Mouse (Mus musculus) brain, embryonic 14.5 days (tissue): ENCODE results near the gene Dnmt3a. TPM values are rescaled to one million over a fixed set of nuclear protein-coding genes. Genes with fewer than 3 reads are reported as not detected.
A peak's percentile ranks its signal among the peaks of the same experiment; 100 is the strongest.

Experiments used
- DNase-seq: peaks from one replicate; pipeline ENCODE4 v3.0.0-alpha.2; 2011; ENCODE audit warnings: low read depth
- CTCF ChIP-seq: fragments of 200-500 bp; IDR thresholded peaks from 2 replicates; pipeline ENCODE4 v1.5.1; 2012; ENCODE audit warnings: inconsistent platforms, mild to moderate bottlenecking, moderate library complexity, borderline replicate concordance; ENCODE audit not compliant: insufficient read depth, insufficient read length; ENCODE audit errors: extremely low read depth
- POLR2A ChIP-seq: fragments of 200-500 bp; IDR thresholded peaks from 2 replicates; pipeline ENCODE4 v1.6.1; 2012; ENCODE audit warnings: mild to moderate bottlenecking, inconsistent platforms, borderline replicate concordance; ENCODE audit not compliant: poor library complexity, insufficient read depth, insufficient read length, severe bottlenecking; ENCODE audit errors: extremely low read depth
- polyA plus RNA-seq: library from polyadenylated mRNA; depleted of rRNA; stranded (reverse); fragments of >200 nt; gene quantifications from 2 replicates; pipeline ENCODE4 v1.2.3, GENCODE M21; 2012

The Dnmt3a gene
- polyA plus RNA-seq, 1 experiment: 54.8 TPM

- TF ChIP-seq POLR2A (no peak), CTCF (no peak)
- DNase-seq: peak; percentile 91
Measured at GRCm38 (mm10) chr12:3866654-3867370, 61.0 kb downstream of the Dnmt3a start.

DNA sequence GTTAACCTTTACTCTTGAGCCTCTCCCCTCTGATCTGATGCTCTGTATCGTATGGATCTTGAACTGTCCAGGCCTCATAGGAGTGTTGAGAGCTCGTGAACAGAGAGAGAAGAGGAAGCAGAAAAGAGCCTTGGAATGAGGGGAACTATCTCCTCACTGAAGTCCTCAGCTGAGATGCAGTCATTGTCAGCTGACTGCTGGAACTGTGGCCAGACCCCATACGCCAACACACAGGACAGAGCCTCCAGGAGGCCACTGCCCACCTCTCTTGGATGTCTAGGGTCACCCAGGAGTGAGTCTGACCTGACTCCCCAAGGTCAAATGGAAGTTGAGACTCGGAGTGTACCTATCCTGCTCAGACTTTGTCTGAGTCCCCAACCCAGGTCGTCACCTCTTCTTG, 62.3 kb downstream of the Dnmt3a start:
- TF ChIP-seq POLR2A (no peak), CTCF (no peak)
- no peak for DNase-seq

DNA sequence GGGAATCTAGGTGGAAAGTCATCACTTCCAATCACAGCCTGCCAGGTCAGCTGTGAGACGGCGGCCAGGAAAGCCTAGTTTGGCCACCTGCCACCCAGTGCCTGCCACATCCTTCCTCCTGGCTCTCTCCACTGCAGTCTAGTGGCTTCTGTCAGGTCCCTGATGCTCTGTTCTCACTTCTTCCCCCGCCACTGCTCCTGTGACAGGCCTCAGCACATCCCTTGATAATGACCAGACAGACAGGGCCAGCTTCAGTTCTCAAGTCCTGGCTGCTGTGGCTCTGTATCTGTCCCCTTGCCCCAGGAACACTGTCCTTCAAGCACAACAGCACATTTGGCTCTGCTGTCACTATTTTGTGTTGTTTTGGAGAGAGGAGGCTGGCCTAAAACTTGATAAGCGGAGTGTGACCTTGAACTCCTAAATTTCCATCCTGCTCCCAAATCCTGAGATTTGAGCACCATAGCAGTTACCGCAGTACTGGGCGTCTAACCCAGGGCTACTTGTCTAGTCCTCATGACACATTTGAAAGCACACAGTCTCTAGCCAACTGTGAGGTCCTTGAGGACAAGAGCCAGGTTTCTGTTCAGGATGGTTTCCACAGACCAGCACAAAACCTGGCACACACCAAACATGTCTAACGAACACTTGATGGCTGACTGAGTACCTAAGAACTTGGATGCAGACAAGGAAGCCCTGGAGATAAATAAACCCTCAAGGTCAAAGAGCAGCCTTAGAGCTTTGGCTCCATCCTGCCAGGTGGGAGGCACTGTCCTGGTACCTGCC, 63.1 kb downstream of the Dnmt3a start:
- TF ChIP-seq CTCF (no peak), POLR2A (no peak)
- DNase-seq: peak; percentile 29

GRCm38 (mm10) chr12:3870024-3870423, 64.2 kb downstream of the Dnmt3a start:
- TF ChIP-seq POLR2A: no peak
- no peak for TF ChIP-seq CTCF
- DNase-seq: no peak

- TF ChIP-seq POLR2A (no peak), CTCF (no peak)
- peak; percentile 53 for DNase-seq
Measured at GRCm38 (mm10) chr12:3870859-3871462, 65.2 kb downstream of the Dnmt3a start.

- peak; percentile 31; the same call in 1 of the 2 replicates for TF ChIP-seq CTCF
- no peak for TF ChIP-seq POLR2A
- DNase-seq: peak; percentile 80
Measured at GRCm38 (mm10) chr12:3871637-3872036, 65.8 kb downstream of the Dnmt3a start.

- TF ChIP-seq CTCF: no peak
- no peak for DNase-seq
Measured at GRCm38 (mm10) chr12:3872410-3873230, 66.8 kb downstream of the Dnmt3a start.

- TF ChIP-seq POLR2A: no peak
- TF ChIP-seq CTCF: no peak
- DNase-seq: no peak
Measured at GRCm38 (mm10) chr12:3875474-3875873, 69.7 kb downstream of the Dnmt3a start.

DNA sequence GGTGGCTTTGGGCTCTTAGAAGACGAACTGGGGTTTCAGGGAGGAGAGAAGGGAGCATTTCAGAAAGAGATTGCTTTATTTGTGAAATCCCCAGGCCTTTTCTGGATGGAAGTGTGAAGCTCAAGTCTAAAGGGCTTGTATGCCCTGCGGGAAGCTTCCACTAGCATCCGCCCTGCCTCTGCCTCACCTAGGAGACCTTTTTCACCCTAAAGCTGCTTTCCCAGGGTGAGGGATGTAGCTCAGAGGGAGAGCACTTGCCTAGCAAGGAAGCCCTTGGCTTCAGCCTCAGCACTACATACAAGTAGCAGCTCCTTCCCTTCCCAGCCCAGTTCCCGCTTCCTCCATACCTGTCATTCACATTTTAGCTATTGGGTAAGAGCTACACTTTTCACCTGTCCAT, 71.6 kb downstream of the Dnmt3a start:
- TF ChIP-seq POLR2A (no peak), CTCF (no peak)
- DNase-seq: no peak

GRCm38 (mm10) chr12:3881474-3881873, 75.7 kb downstream of the Dnmt3a start:
- TF ChIP-seq CTCF: no peak
- TF ChIP-seq POLR2A: no peak
- no peak for DNase-seq
